Mouse (Mus musculus): ENCODE results near the gene Plppr3. TPM values are rescaled to one million over a fixed set of nuclear protein-coding genes. Genes with fewer than 3 reads are reported as not detected.

The Plppr3 gene
- polyA plus RNA-seq, 1 experiment = 2.3 TPM

- Histone ChIP-seq H3ac (ENCODE audit: control insufficient read depth, insufficient read length, low read depth) (no peak overlapping the region), H3K79me3 (ENCODE audit: low read depth) (no peaks in the 10 kb centered on the region), H3K36me3 (ENCODE audit: control insufficient read depth, insufficient read depth) (no peaks in the 10 kb centered on the region), H3K27me3 (ENCODE audit: control insufficient read depth, insufficient read depth, insufficient read length) (no peaks in the 10 kb centered on the region), H3K79me2 (ENCODE audit: control insufficient read depth, insufficient read depth) (no peaks in the 10 kb centered on the region), H3K4me3 (ENCODE audit: insufficient read depth, poor library complexity, severe bottlenecking) (no peak overlapping the region)
- no peak for TF ChIP-seq FOSL1 (IDR thresholded peaks at IDR 0.05; ENCODE audit: insufficient read depth, low read length, poor library complexity, severe bottlenecking)
- TF ChIP-seq MAX (IDR thresholded peaks at IDR 0.05) = no peak
- no peak for TF ChIP-seq MYOD1 (IDR thresholded peaks at IDR 0.05; ENCODE audit: control insufficient read depth, insufficient read length, low read depth)
- no peak for TF ChIP-seq USF1 (IDR thresholded peaks at IDR 0.05; ENCODE audit: low read depth)
- TF ChIP-seq MYOG (IDR thresholded peaks at IDR 0.05; ENCODE audit: control insufficient read depth, extremely low read depth, insufficient read length) = no peak
- no peak for TF ChIP-seq CTCF (IDR thresholded peaks at IDR 0.05; ENCODE audit: control insufficient read depth, insufficient read depth, insufficient read length)
- no peak for TF ChIP-seq CEBPB (IDR thresholded peaks at IDR 0.05; ENCODE audit: low read depth)
These were observed 34.3 kb downstream of the Plppr3 start for GRCm38 (mm10) chr10:79840091-79840490.

GRCm38 (mm10) chr10:79838151-79838550 lies 36.3 kb downstream of the Plppr3 start:
- no peaks in the 10 kb centered on the region for H3K79me2 ChIP-seq (ENCODE audit: control insufficient read depth, insufficient read depth)
- H3ac ChIP-seq (ENCODE audit: control insufficient read depth, insufficient read length, low read depth) = peak overlapping the region; percentile 30
- TF ChIP-seq CTCF (IDR thresholded peaks at IDR 0.05; ENCODE audit: control insufficient read depth, insufficient read depth, insufficient read length) (no peak), USF1 (IDR thresholded peaks at IDR 0.05; ENCODE audit: low read depth) (no peak), MYOG (IDR thresholded peaks at IDR 0.05; ENCODE audit: control insufficient read depth, extremely low read depth, insufficient read length) (no peak), MYOD1 (IDR thresholded peaks at IDR 0.05; ENCODE audit: control insufficient read depth, insufficient read length, low read depth) (no peak), CEBPB (IDR thresholded peaks at IDR 0.05; ENCODE audit: low read depth) (no peak), MAX (IDR thresholded peaks at IDR 0.05) (no peak), FOSL1 (IDR thresholded peaks at IDR 0.05; ENCODE audit: insufficient read depth, low read length, poor library complexity, severe bottlenecking) (no peak)
- H3K36me3 ChIP-seq (ENCODE audit: control insufficient read depth, insufficient read depth) = no peaks in the 10 kb centered on the region
- no peaks in the 10 kb centered on the region for H3K79me3 ChIP-seq (ENCODE audit: low read depth)
- H3K27me3 ChIP-seq (ENCODE audit: control insufficient read depth, insufficient read depth, insufficient read length) = no peaks in the 10 kb centered on the region
- no peak overlapping the region for H3K4me3 ChIP-seq (ENCODE audit: insufficient read depth, poor library complexity, severe bottlenecking)

GRCm38 (mm10) chr10:79836918-79837317 lies 37.5 kb downstream of the Plppr3 start:
- Histone ChIP-seq H3K36me3 (ENCODE audit: control insufficient read depth, insufficient read depth) (no peaks in the 10 kb centered on the region), H3ac (ENCODE audit: control insufficient read depth, insufficient read length, low read depth) (no peak overlapping the region), H3K4me3 (ENCODE audit: insufficient read depth, poor library complexity, severe bottlenecking) (no peak overlapping the region), H3K79me3 (ENCODE audit: low read depth) (no peaks in the 10 kb centered on the region), H3K27me3 (ENCODE audit: control insufficient read depth, insufficient read depth, insufficient read length) (no peaks in the 10 kb centered on the region), H3K79me2 (ENCODE audit: control insufficient read depth, insufficient read depth) (no peaks in the 10 kb centered on the region)
- TF ChIP-seq CEBPB (IDR thresholded peaks at IDR 0.05; ENCODE audit: low read depth) (no peak), MAX (IDR thresholded peaks at IDR 0.05) (no peak), USF1 (IDR thresholded peaks at IDR 0.05; ENCODE audit: low read depth) (no peak), MYOG (IDR thresholded peaks at IDR 0.05; ENCODE audit: control insufficient read depth, extremely low read depth, insufficient read length) (no peak), CTCF (IDR thresholded peaks at IDR 0.05; ENCODE audit: control insufficient read depth, insufficient read depth, insufficient read length) (no peak), MYOD1 (IDR thresholded peaks at IDR 0.05; ENCODE audit: control insufficient read depth, insufficient read length, low read depth) (no peak), FOSL1 (IDR thresholded peaks at IDR 0.05; ENCODE audit: insufficient read depth, low read length, poor library complexity, severe bottlenecking) (no peak)

GRCm38 (mm10) chr10:79834769-79835398 lies 39.5 kb downstream of the Plppr3 start:
- no peaks in the 10 kb centered on the region for H3K79me2 ChIP-seq (ENCODE audit: control insufficient read depth, insufficient read depth)
- no peak overlapping the region for H3ac ChIP-seq (ENCODE audit: control insufficient read depth, insufficient read length, low read depth)
- H3K79me3 ChIP-seq (ENCODE audit: low read depth) = no peaks in the 10 kb centered on the region
- H3K4me3 ChIP-seq (ENCODE audit: insufficient read depth, poor library complexity, severe bottlenecking) = no peak overlapping the region
- H3K36me3 ChIP-seq (ENCODE audit: control insufficient read depth, insufficient read depth) = no peaks in the 10 kb centered on the region
- TF ChIP-seq MYOG (IDR thresholded peaks at IDR 0.05; ENCODE audit: control insufficient read depth, extremely low read depth, insufficient read length) (no peak), CTCF (IDR thresholded peaks at IDR 0.05; ENCODE audit: control insufficient read depth, insufficient read depth, insufficient read length) (peak; percentile 91)
- peaks cover 9% of the 10 kb centered on the region for H3K27me3 ChIP-seq (ENCODE audit: control insufficient read depth, insufficient read depth, insufficient read length)

- no peak for TF ChIP-seq USF1 (IDR thresholded peaks at IDR 0.05; ENCODE audit: low read depth)
- TF ChIP-seq FOSL1 (IDR thresholded peaks at IDR 0.05; ENCODE audit: insufficient read depth, low read length, poor library complexity, severe bottlenecking) = no peak
- TF ChIP-seq CTCF (IDR thresholded peaks at IDR 0.05; ENCODE audit: control insufficient read depth, insufficient read depth, insufficient read length) = no peak
- TF ChIP-seq CEBPB (IDR thresholded peaks at IDR 0.05; ENCODE audit: low read depth) = no peak
- TF ChIP-seq MYOG (IDR thresholded peaks at IDR 0.05; ENCODE audit: control insufficient read depth, extremely low read depth, insufficient read length) = no peak
- no peak for TF ChIP-seq MAX (IDR thresholded peaks at IDR 0.05)
- no peak for TF ChIP-seq MYOD1 (IDR thresholded peaks at IDR 0.05; ENCODE audit: control insufficient read depth, insufficient read length, low read depth)
- Histone ChIP-seq H3ac (ENCODE audit: control insufficient read depth, insufficient read length, low read depth) (no peak overlapping the region), H3K36me3 (ENCODE audit: control insufficient read depth, insufficient read depth) (no peaks in the 10 kb centered on the region), H3K27me3 (ENCODE audit: control insufficient read depth, insufficient read depth, insufficient read length) (peaks cover 17% of the 10 kb centered on the region), H3K4me3 (ENCODE audit: insufficient read depth, poor library complexity, severe bottlenecking) (no peak overlapping the region), H3K79me3 (ENCODE audit: low read depth) (no peaks in the 10 kb centered on the region), H3K79me2 (ENCODE audit: control insufficient read depth, insufficient read depth) (no peaks in the 10 kb centered on the region)
These were observed 41.6 kb downstream of the Plppr3 start for GRCm38 (mm10) chr10:79832786-79833181.

Data from C2C12 (cell line).